Mouse (Mus musculus): ENCODE results near the gene Gnas. TPM values are rescaled to one million over a fixed set of nuclear protein-coding genes. Genes with fewer than 3 reads are reported as not detected.
"Not testable (repeated sequence)": the region's sequence is repeated elsewhere in the genome, so short reads cannot be mapped to it uniquely, and the experiment has no call there.

Gnas gene
- total RNA-seq, 2 experiments from 2014 or later = 2,555 to 2,708 TPM

- no peak for DNase-seq (ENCODE audit: low spot score in 2 of 2)
These were observed 60.9 kb downstream of the Gnas start for GRCm38 (mm10) chr2:174344996-174345395.

GRCm38 (mm10) chr2:174346612-174346998 is 62.5 kb downstream of the Gnas start, which contains the start of gene Gm20721:
Gm20721 (minus strand) TSS chr2:174346712.
- no peak for DNase-seq (ENCODE audit: low spot score in 2 of 2)

- not testable (repeated sequence) for DNase-seq (ENCODE audit: low spot score in 2 of 2)
These were observed 63.0 kb downstream of the Gnas start for GRCm38 (mm10) chr2:174346999-174347668.

GRCm38 (mm10) chr2:174358516-174358915 is 74.4 kb downstream of the Gnas start:
- no peak for DNase-seq (ENCODE audit: low spot score in 2 of 2)

GRCm38 (mm10) chr2:174359656-174360055 is 75.5 kb downstream of the Gnas start:
- no peak for DNase-seq (ENCODE audit: low spot score in 2 of 2)

- no peak for DNase-seq (ENCODE audit: low spot score in 2 of 2)
These were observed 82.5 kb downstream of the Gnas start for GRCm38 (mm10) chr2:174366571-174366970.

- DNase-seq (ENCODE audit: low spot score in 2 of 2) = no peak
These were observed 96.9 kb downstream of the Gnas start for GRCm38 (mm10) chr2:174381021-174381420.

GRCm38 (mm10) chr2:174391936-174392335 is 107.8 kb downstream of the Gnas start:
- no peak for DNase-seq (ENCODE audit: low spot score in 2 of 2)

GRCm38 (mm10) chr2:174392554-174392953 is 108.4 kb downstream of the Gnas start:
- no peak for DNase-seq (ENCODE audit: low spot score in 2 of 2)

GRCm38 (mm10) chr2:174393383-174393782 is 109.3 kb downstream of the Gnas start:
- DNase-seq (ENCODE audit: low spot score in 2 of 2) = peak in 1 of 2 experiments; percentile 35

Small RNA genes within 50 kb of the gene (microRNA-seq; reads per million reads assigned to microRNA genes)
- gene Gm27591 (ENCODE audit: borderline number of aligned reads in 2 of 2) (0 reads per million in 2 experiments), gene Mir296 (ENCODE audit: borderline number of aligned reads in 2 of 2) (192 to 523 reads per million in 2 experiments), gene Mir298 (ENCODE audit: borderline number of aligned reads in 2 of 2) (429 to 1,499 reads per million in 2 experiments)

Other genes with a start within 250 kb of the Gnas start
- 10 to 100 TPM; 34.2 to 44.8 TPM for gene Stx16, start 208.0 kb upstream of the Gnas start, total RNA-seq (2021)
- gene Npepl1, start 174.0 kb upstream of the Gnas start, total RNA-seq (2021) = 10 to 100 TPM; 56.1 to 60.8 TPM
- 1 to 10 TPM; 1.3 to 1.7 TPM for gene Gm20721, start 62.4 kb downstream of the Gnas start, total RNA-seq (2021)
- gene Nelfcd, start 131.5 kb downstream of the Gnas start, total RNA-seq (2021) = 10 to 100 TPM; 47.1 to 55.3 TPM
- gene Ctsz, start 154.7 kb downstream of the Gnas start, total RNA-seq (2021) = 100 to 1,000 TPM; 193 to 196 TPM
- 1 to 10 TPM in 1 of 2 experiments, under 1 TPM in 1; 0.86 to 3.1 TPM for gene Tubb1, start 166.4 kb downstream of the Gnas start, total RNA-seq (2021)
- gene Atp5e, start 179.8 kb downstream of the Gnas start, total RNA-seq (2021) = 100 to 1,000 TPM; 546 to 718 TPM
- 100 to 1,000 TPM; 118 to 119 TPM for gene Prelid3b, start 188.8 kb downstream of the Gnas start, total RNA-seq (2021)